Mouse (Mus musculus) CH12.LX (cell line): ENCODE measurements around the gene Zc3hav1. TPM values are rescaled to one million over a fixed set of nuclear protein-coding genes. Genes with fewer than 3 reads are reported as not detected.

Source experiments
- DNase-seq: peaks from one replicate; pipeline ENCODE4 v3.0.0-alpha.2; 2013; ENCODE audit errors: extremely low read depth
- H3K27ac ChIP-seq: 2 replicates; pipeline ENCODE4 v1.5.1; 2012; ENCODE audit warnings: low read depth, mild to moderate bottlenecking, control low read depth, moderate library complexity; ENCODE audit not compliant: insufficient read depth
- H3K27me3 ChIP-seq: replicated peaks from 2 replicates; pipeline ENCODE3; 2012; ENCODE audit warnings: inconsistent platforms
- H3K36me3 ChIP-seq, 2 experiments: replicated peaks in 1 of 2; 2 replicates each; pipeline versions ENCODE3 to v1.6.1; 2012; ENCODE audit warnings: inconsistent platforms in 1 of 2, low read length in 1 of 2, mild to moderate bottlenecking in 1 of 2, mixed read lengths in 1 of 2, moderate library complexity in 1 of 2; ENCODE audit not compliant: control insufficient read depth in 1 of 2, insufficient read depth in 1 of 2
- H3K4me1 ChIP-seq, 2 experiments: 2 replicates each; pipeline ENCODE4 v1.6.1; 2012; ENCODE audit warnings: inconsistent platforms in 1 of 2, moderate library complexity in 1 of 2; ENCODE audit not compliant: insufficient read depth in 2 of 2, control insufficient read depth in 1 of 2
- H3K4me2 ChIP-seq: 2 replicates; pipeline ENCODE4 v1.6.1; 2012; ENCODE audit warnings: low read depth, mild to moderate bottlenecking, control low read depth; ENCODE audit not compliant: poor library complexity, insufficient read depth, severe bottlenecking
- H3K4me3 ChIP-seq, 3 experiments: fragments of 150-350 bp in 1 of 3; sonication (generic) in 1 of 3; replicated peaks in 1 of 3; 2 replicates each; pipeline versions ENCODE3 to v1.5.1; 2011 to 2012; ENCODE audit warnings: low read depth in 2 of 3, low read length in 2 of 3, mild to moderate bottlenecking in 2 of 3, moderate library complexity in 2 of 3, control low read depth in 1 of 3, improper control_type of control experiment in 1 of 3, inconsistent platforms in 1 of 3, mixed read lengths in 1 of 3; ENCODE audit not compliant: poor library complexity in 1 of 3
- H3K79me2 ChIP-seq: replicated peaks from 2 replicates; pipeline ENCODE4 v1.6.1; 2012; ENCODE audit warnings: mild to moderate bottlenecking, moderate library complexity; ENCODE audit not compliant: control insufficient read depth, poor library complexity, insufficient read depth, severe bottlenecking; ENCODE audit errors: extremely low read depth
- H3K9ac ChIP-seq: 2 replicates; pipeline ENCODE4 v1.6.1; 2012; ENCODE audit warnings: low read depth, mild to moderate bottlenecking, control low read depth, moderate library complexity; ENCODE audit not compliant: insufficient read depth
- H3K9me3 ChIP-seq: replicated peaks from 2 replicates; pipeline ENCODE3; 2012; ENCODE audit warnings: low read length, inconsistent platforms, mixed read lengths
- BHLHE40 ChIP-seq: IDR thresholded peaks from 2 replicates; pipeline ENCODE4 v1.6.1; 2011; ENCODE audit warnings: mild to moderate bottlenecking, low read depth, low read length, improper control_type of control experiment
- CHD1 ChIP-seq: IDR thresholded peaks from 2 replicates; pipeline ENCODE4 v1.6.1; 2012; ENCODE audit warnings: low read depth, low read length, improper control_type of control experiment, inconsistent platforms
- CTCF ChIP-seq, 2 experiments: IDR thresholded peaks in 1 of 2; conservative IDR thresholded peaks in 1 of 2; 2 replicates each; pipeline ENCODE4 v1.5.1; 2011 to 2012; ENCODE audit warnings: low read depth in 2 of 2, low read length in 2 of 2, improper control_type of control experiment in 1 of 2, inconsistent platforms in 1 of 2, mild to moderate bottlenecking in 1 of 2, moderate library complexity in 1 of 2
- ELF1 ChIP-seq: IDR thresholded peaks from 2 replicates; pipeline ENCODE4 v1.6.1; 2014; ENCODE audit warnings: low read depth, mild to moderate bottlenecking, inconsistent platforms, low read length, improper control_type of control experiment
- EP300 ChIP-seq: IDR thresholded peaks from 2 replicates; pipeline ENCODE4 v1.6.1; 2011; ENCODE audit warnings: low read length, improper control_type of control experiment
- ETS1 ChIP-seq: conservative IDR thresholded peaks from 2 replicates; pipeline ENCODE4 v1.6.1; 2012; ENCODE audit warnings: low read depth, mild to moderate bottlenecking, inconsistent platforms, low read length, improper control_type of control experiment, moderate library complexity
- GABPA ChIP-seq: IDR thresholded peaks from 2 replicates; pipeline ENCODE4 v1.6.1; 2012; ENCODE audit warnings: low read depth, low read length, improper control_type of control experiment, inconsistent platforms; ENCODE audit not compliant: insufficient replicate concordance
- IRF4 ChIP-seq: IDR thresholded peaks from 2 replicates; pipeline ENCODE4 v1.6.1; 2014; ENCODE audit warnings: low read depth, mild to moderate bottlenecking, inconsistent platforms, low read length, improper control_type of control experiment
- JUN ChIP-seq: IDR thresholded peaks from 2 replicates; pipeline ENCODE4 v1.6.1; 2011; ENCODE audit warnings: low read depth, mild to moderate bottlenecking, low read length, improper control_type of control experiment, moderate library complexity; ENCODE audit not compliant: insufficient read depth
- KAT2A ChIP-seq: IDR thresholded peaks from 2 replicates; pipeline ENCODE4 v1.6.1; 2012; ENCODE audit warnings: low read length, improper control_type of control experiment, inconsistent platforms; ENCODE audit not compliant: insufficient replicate concordance
- MAFK ChIP-seq: IDR thresholded peaks from 2 replicates; pipeline ENCODE4 v1.6.1; 2011; ENCODE audit warnings: low read length, improper control_type of control experiment; ENCODE audit not compliant: insufficient replicate concordance
- MAX ChIP-seq: IDR thresholded peaks from 2 replicates; pipeline ENCODE4 v1.6.1; 2011; ENCODE audit warnings: low read length, improper control_type of control experiment
- MAZ ChIP-seq: IDR thresholded peaks from 2 replicates; pipeline ENCODE4 v1.6.1; 2012; ENCODE audit warnings: low read depth, mild to moderate bottlenecking, inconsistent platforms, low read length, improper control_type of control experiment, moderate library complexity
- MEF2A ChIP-seq: IDR thresholded peaks from 2 replicates; pipeline ENCODE4 v1.6.1; 2014; ENCODE audit warnings: low read depth, mild to moderate bottlenecking, inconsistent platforms, low read length, improper control_type of control experiment, borderline replicate concordance
- MXI1 ChIP-seq: IDR thresholded peaks from 2 replicates; pipeline ENCODE4 v1.6.1; 2011; ENCODE audit warnings: mild to moderate bottlenecking, low read depth, low read length, improper control_type of control experiment
- MYC ChIP-seq: IDR thresholded peaks from 2 replicates; pipeline ENCODE4 v1.6.1; 2011; ENCODE audit warnings: low read depth, mild to moderate bottlenecking, improper control_type of control experiment, low read length
- NELFE ChIP-seq: IDR thresholded peaks from 2 replicates; pipeline ENCODE4 v1.6.1; 2011; ENCODE audit warnings: low read depth, low read length, improper control_type of control experiment
- NRF1 ChIP-seq: IDR thresholded peaks from 2 replicates; pipeline ENCODE4 v1.6.1; 2014; ENCODE audit warnings: low read depth, mild to moderate bottlenecking, inconsistent platforms, low read length, improper control_type of control experiment, moderate library complexity
- PAX5 ChIP-seq: IDR thresholded peaks from 2 replicates; pipeline ENCODE4 v1.6.1; 2012; ENCODE audit warnings: low read length, inconsistent platforms, mixed read lengths
- POLR2AphosphoS2 ChIP-seq: IDR thresholded peaks from 2 replicates; pipeline ENCODE4 v1.6.1; 2011; ENCODE audit warnings: low read depth, low read length, improper control_type of control experiment
- RCOR1 ChIP-seq: conservative IDR thresholded peaks from 2 replicates; pipeline ENCODE4 v1.6.1; 2012; ENCODE audit warnings: low read depth, mild to moderate bottlenecking, inconsistent platforms, low read length, improper control_type of control experiment
- SIN3A ChIP-seq: IDR thresholded peaks from 2 replicates; pipeline ENCODE4 v1.6.1; 2012; ENCODE audit warnings: low read length, improper control_type of control experiment, inconsistent platforms
- TBP ChIP-seq: conservative IDR thresholded peaks from 2 replicates; pipeline ENCODE4 v1.6.1; 2011; ENCODE audit warnings: low read depth, low read length, improper control_type of control experiment
- TCF12 ChIP-seq: IDR thresholded peaks from 2 replicates; pipeline ENCODE4 v1.6.1; 2014; ENCODE audit warnings: low read depth, mild to moderate bottlenecking, inconsistent platforms, low read length, improper control_type of control experiment
- UBTF ChIP-seq: IDR thresholded peaks from 2 replicates; pipeline ENCODE4 v1.6.1; 2012; ENCODE audit warnings: low read depth, mild to moderate bottlenecking, inconsistent platforms, low read length, improper control_type of control experiment, moderate library complexity
- USF2 ChIP-seq: conservative IDR thresholded peaks from 2 replicates; pipeline ENCODE4 v1.6.1; 2011; ENCODE audit warnings: low read depth, low read length, improper control_type of control experiment
- ZC3H11A ChIP-seq: IDR thresholded peaks from 2 replicates; pipeline ENCODE4 v1.6.1; 2012; ENCODE audit warnings: low read depth, mild to moderate bottlenecking, inconsistent platforms, low read length, improper control_type of control experiment
- ZMIZ1 ChIP-seq: IDR thresholded peaks from 2 replicates; pipeline ENCODE4 v1.6.1; 2012; ENCODE audit warnings: low read depth, mild to moderate bottlenecking, inconsistent platforms, low read length, improper control_type of control experiment
- dilution Hi-C: fragments of 300-500 bp; cut with MboI; formaldehyde crosslinking; loops from 2 replicates; pipeline ENCODE4 v1.14.3; 2020; ENCODE audit warnings: low sequenced_read_pairs; ENCODE audit not compliant: extremely low pct_unique_long_range_greater_than_20kb, extremely low pct_ligation_motif_present
- in situ Hi-C: fragments of 300-500 bp; cut with MboI; formaldehyde crosslinking; loops from 3 replicates; pipeline ENCODE4 v1.14.3; 2019; ENCODE audit warnings: low sequenced_read_pairs, low pct_ligation_motif_present, low pct_unique_long_range_greater_than_20kb, mixed read lengths
- polyA plus RNA-seq: library from polyadenylated mRNA; unstranded; fragments of >175 nt; gene quantifications from 2 replicates; pipeline ENCODE4 v1.2.1, GENCODE M21; 2012; ENCODE audit warnings: low read depth; ENCODE audit not compliant: insufficient read length
- total RNA-seq, 2 experiments: library from RNA; depleted of rRNA; stranded (reverse); fragments of 300-350 nt in 1 of 2; fragments of >200 nt in 1 of 2; gene quantifications; 2 replicates each; pipeline ENCODE4 v1.2.3; 2012 to 2014

Gene Zc3hav1
- total and polyA plus RNA-seq, 3 experiments, result 49.8 to 68.7 (median 58.1) TPM

- TF ChIP-seq SIN3A, result peak; percentile 93
- TF ChIP-seq KAT2A, result peak; percentile 62; the same call in 1 of the 2 replicates
Measured at GRCm38 (mm10) chr6:38381129-38381771, 26.8 kb upstream of the Zc3hav1 start, which contains the start of gene Ttc26 (continued).

- no peaks in the 10 kb centered on the region for H3K27me3 ChIP-seq
- peak overlapping the region; percentile 99 for H3K9ac ChIP-seq
- H3K79me2 ChIP-seq, result no peaks in the 10 kb centered on the region
- peaks cover 0 to 13% of the 10 kb centered on the region in 2 experiments; a peak in 2 of 4 replicates for H3K4me1 ChIP-seq
- peak overlapping the region; percentile 99 for H3K4me2 ChIP-seq
- no peak overlapping the region for H3K27ac ChIP-seq
- peak overlapping the region; percentile 65 to 82 (median 68) for H3K4me3 ChIP-seq
- dilution Hi-C loops, result no loop called here
- TF ChIP-seq NELFE, result no peak
- no peak for TF ChIP-seq MYC
- TF ChIP-seq BHLHE40, result no peak
- no peak for TF ChIP-seq EP300
- TF ChIP-seq RCOR1, result no peak
- no peak for TF ChIP-seq JUN
- TF ChIP-seq ELF1, result no peak
- TF ChIP-seq MAZ, result no peak
- no peak for TF ChIP-seq ZC3H11A
- TF ChIP-seq MXI1, result no peak
- TF ChIP-seq IRF4, result no peak
- no peak for TF ChIP-seq CTCF (conservative IDR thresholded peaks at IDR 0.05 in 1 of 2, IDR thresholded peaks at IDR 0.05 in 1 of 2; ENCODE audit: low read depth in 2 of 2, low read length in 2 of 2)
- no peak for TF ChIP-seq TCF12
- no peak for TF ChIP-seq USF2
- TF ChIP-seq GABPA, result no peak
- H3K36me3 ChIP-seq, result no peaks in the 10 kb centered on the region
- H3K9me3 ChIP-seq, result no peaks in the 10 kb centered on the region
- no peak for DNase-seq
- in situ Hi-C loops, result no loop called here
Measured at GRCm38 (mm10) chr6:38380764-38381128, 26.3 kb upstream of the Zc3hav1 start.

GRCm38 (mm10) chr6:38374271-38374670 is 19.9 kb upstream of the Zc3hav1 start:
- peaks cover 15% of the 10 kb centered on the region for H3K9me3 ChIP-seq
- H3K27ac ChIP-seq, result no peak overlapping the region
- H3K4me2 ChIP-seq, result no peak overlapping the region
- no peaks in the 10 kb centered on the region for H3K4me1 ChIP-seq
- no peaks in the 10 kb centered on the region for H3K36me3 ChIP-seq
- dilution Hi-C loops (no loop called here), in situ Hi-C loops (no loop called here)
- no peak for TF ChIP-seq CHD1
- no peak for TF ChIP-seq NRF1
- TF ChIP-seq MYC, result no peak
- no peak for TF ChIP-seq ETS1
- TF ChIP-seq MXI1, result no peak
- TF ChIP-seq TBP, result no peak
- no peak for TF ChIP-seq MEF2A
- no peak for TF ChIP-seq ZMIZ1
- no peak for TF ChIP-seq JUN
- TF ChIP-seq CTCF (conservative IDR thresholded peaks at IDR 0.05 in 1 of 2, IDR thresholded peaks at IDR 0.05 in 1 of 2; ENCODE audit: low read depth in 2 of 2, low read length in 2 of 2), result no peak
- TF ChIP-seq BHLHE40, result no peak
- no peak for TF ChIP-seq ZC3H11A
- TF ChIP-seq PAX5, result no peak
- TF ChIP-seq TCF12, result no peak
- TF ChIP-seq UBTF, result no peak
- no peak for TF ChIP-seq POLR2AphosphoS2
- TF ChIP-seq ELF1, result no peak
- no peak for TF ChIP-seq MAX
- no peak for TF ChIP-seq MAFK
- no peak overlapping the region for H3K4me3 ChIP-seq
- no peaks in the 10 kb centered on the region for H3K79me2 ChIP-seq
- no peak for DNase-seq
- H3K9ac ChIP-seq, result no peak overlapping the region
- H3K27me3 ChIP-seq, result peaks cover 6% of the 10 kb centered on the region
